Mouse (Mus musculus) cerebellum, adult 2 months (tissue): ENCODE data around the gene Kcnv2.

ENCODE experiments used
- CTCF ChIP-seq: fragments of 200-500 bp; IDR thresholded peaks from 2 replicates; pipeline ENCODE4 v1.5.1; 2011; ENCODE audit warnings: low read depth, mild to moderate bottlenecking, control low read depth, low read length, moderate library complexity, borderline replicate concordance; ENCODE audit not compliant: insufficient read depth
- POLR2A ChIP-seq: fragments of 200-500 bp; IDR thresholded peaks from 2 replicates; pipeline ENCODE4 v1.6.1; 2011; ENCODE audit warnings: low read length, control low read depth, borderline replicate concordance; ENCODE audit not compliant: insufficient read depth

GRCm38 (mm10) chr19:27364521-27364931, 42.1 kb downstream of the Kcnv2 start:
- TF ChIP-seq CTCF (no peak), POLR2A (no peak)
